Mouse (Mus musculus) heart, postnatal 0 days (tissue): Measurements from ENCODE around the gene Eif3d. TPM values are rescaled to one million over a fixed set of nuclear protein-coding genes. Genes with fewer than 3 reads are reported as not detected.
A peak's percentile ranks its signal among the peaks of the same experiment; 100 is the strongest.

Source experiments
- ATAC-seq: fragments of 200-750 bp; cut with Nextera tagmentation; 2 replicates; pipeline ENCODE4 v1.8.0; 2017; ENCODE audit warnings: low read depth, moderate number of reproducible peaks, moderate library complexity; ENCODE audit not compliant: insufficient read depth
- DNase-seq: peaks from one replicate; pipeline ENCODE4 v3.0.0-alpha.2; 2016; ENCODE audit warnings: low spot score
- H3K27ac ChIP-seq: fragments of 300-500 bp; sonication (generic); 2 replicates; pipeline ENCODE4 v1.5.1; 2014; ENCODE audit warnings: low read depth, mild to moderate bottlenecking
- H3K27me3 ChIP-seq: fragments of 300-500 bp; sonication (generic); 2 replicates; pipeline ENCODE4 v1.6.1; 2014; ENCODE audit warnings: low read length, mixed read lengths; ENCODE audit not compliant: control insufficient read depth, insufficient read depth
- H3K36me3 ChIP-seq: fragments of 300-500 bp; sonication (generic); replicated peaks from 2 replicates; pipeline ENCODE4 v1.6.1; 2014; ENCODE audit warnings: low read length, mixed read lengths; ENCODE audit not compliant: control insufficient read depth, insufficient read depth
- H3K4me1 ChIP-seq: fragments of 300-500 bp; sonication (generic); 2 replicates; pipeline ENCODE4 v1.6.1; 2014; ENCODE audit warnings: antibody characterized with exemption; ENCODE audit not compliant: control insufficient read depth, insufficient read depth
- H3K4me2 ChIP-seq: fragments of 300-500 bp; sonication (generic); 2 replicates; pipeline ENCODE4 v1.6.1; 2014; ENCODE audit warnings: low read depth, mild to moderate bottlenecking, low read length, moderate library complexity
- H3K4me3 ChIP-seq: fragments of 300-500 bp; sonication (generic); 2 replicates; pipeline ENCODE4 v1.5.1; 2014; ENCODE audit warnings: low read depth, low read length
- H3K9ac ChIP-seq: fragments of 300-500 bp; sonication (generic); replicated peaks from 2 replicates; pipeline ENCODE4 v1.6.1; 2014; ENCODE audit warnings: low read depth, low read length, mixed read lengths
- H3K9me3 ChIP-seq: fragments of 300-500 bp; sonication (generic); replicated peaks from 2 replicates; pipeline ENCODE4 v1.6.1; 2016; ENCODE audit warnings: low read length; ENCODE audit not compliant: control insufficient read depth
- CTCF ChIP-seq: IDR thresholded peaks from 2 replicates; pipeline ENCODE4 v1.5.1; 2016; ENCODE audit warnings: antibody characterized with exemption, control low read depth, low read depth
- EP300 ChIP-seq: IDR thresholded peaks from 2 replicates; pipeline ENCODE4 v1.6.1; 2016; ENCODE audit warnings: antibody characterized with exemption, low read depth
- WGBS: fragments of 180-500 bp; shearing (Covaris S2); extraction: QIAGEN DNeasy Blood & Tissue Kit; methylation state at CpG from one replicate; pipeline ENCODE4 v1.1.7; 2014; 5-methylcytosine and 5-hydroxymethylcytosine counted together
- polyA plus RNA-seq: library from polyadenylated mRNA; unstranded; fragments of >200 nt; fragmentation: Nextera tagmentation; extraction: Ambion mirVana; gene quantifications from 2 replicates; pipeline ENCODE4 v1.2.1, GENCODE M21; 2015
- total RNA-seq: library from RNA; depleted of rRNA; stranded (reverse); fragments of >200 nt; gene quantifications from 2 replicates; pipeline ENCODE4 v1.2.3, GENCODE M21; 2014; ENCODE audit warnings: low replicate concordance

Eif3d gene
- total and polyA plus RNA-seq, 2 experiments from 2014 or later: 90.6 to 110 TPM

DNA sequence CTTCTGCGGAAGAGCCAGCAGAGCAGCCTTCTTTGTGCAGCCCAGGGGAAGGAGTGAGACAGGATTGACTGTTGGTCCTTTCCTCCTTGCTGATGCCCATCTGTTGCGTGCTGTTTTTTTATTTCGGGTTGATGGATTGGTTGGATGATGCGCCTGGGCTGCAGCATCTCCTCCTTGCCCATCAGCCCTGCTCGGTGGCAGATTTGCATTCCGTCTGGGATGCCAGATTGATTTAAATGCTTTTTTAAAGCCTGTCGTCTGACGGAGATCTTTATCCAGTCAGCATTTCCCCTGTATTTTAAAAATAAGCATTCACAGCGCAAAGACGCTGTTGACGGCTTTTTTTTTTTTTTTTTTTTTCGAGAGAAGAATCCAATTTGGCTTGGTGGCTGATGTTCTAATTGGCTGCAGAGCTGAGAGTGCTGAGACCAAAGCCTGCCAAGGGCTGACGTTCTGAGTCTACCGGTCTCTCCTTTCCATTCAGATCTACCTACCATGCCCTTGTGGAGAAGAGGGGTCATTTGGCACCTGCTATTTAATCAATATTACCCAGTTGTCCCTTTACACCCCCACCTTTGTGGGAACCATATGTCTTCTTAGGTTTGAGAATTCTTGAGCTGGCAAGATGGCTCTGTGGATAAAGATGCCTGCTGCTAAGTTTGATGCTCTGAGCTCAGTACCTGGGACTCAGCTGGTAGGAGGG lies 34.8 kb downstream of the Eif3d start:
- no peaks in the 10 kb centered on the region for H3K36me3 ChIP-seq
- H3K9me3 ChIP-seq: no peaks in the 10 kb centered on the region
- ATAC-seq: no peak
- 75% methylated on average over 14 of the region's 14 CpGs for WGBS
- no peak overlapping the region for H3K9ac ChIP-seq
- H3K27ac ChIP-seq: no peak overlapping the region
- no peak overlapping the region for H3K4me2 ChIP-seq
- H3K27me3 ChIP-seq: peaks cover 5% of the 10 kb centered on the region; the same call in 1 of the 2 replicates
- no peak for DNase-seq
- no peak for TF ChIP-seq EP300
- TF ChIP-seq CTCF: no peak
- H3K4me1 ChIP-seq: peaks cover 7% of the 10 kb centered on the region; the same call in 1 of the 2 replicates
- no peak overlapping the region for H3K4me3 ChIP-seq

DNA sequence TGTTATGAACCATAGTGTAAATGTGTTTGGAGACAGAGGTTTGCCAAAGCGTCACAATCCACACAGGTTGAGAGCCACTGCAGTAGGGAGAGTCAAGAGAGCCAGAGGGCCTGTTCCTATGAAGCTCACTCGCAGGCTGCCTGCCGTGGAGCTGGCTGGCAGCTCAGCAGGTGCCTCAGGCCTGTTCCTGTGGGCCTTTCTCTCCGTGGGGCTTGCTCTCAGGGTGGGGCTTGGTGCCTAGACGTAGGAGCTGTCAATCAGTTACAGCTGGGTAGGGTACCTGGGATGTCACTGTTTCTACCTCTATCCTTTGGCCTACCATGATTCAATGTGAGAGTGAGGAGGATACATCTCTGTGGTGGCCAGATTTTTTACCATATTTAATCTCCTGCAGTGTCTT lies 35.6 kb downstream of the Eif3d start:
- H3K27me3 ChIP-seq: peaks cover 5% of the 10 kb centered on the region; the same call in 1 of the 2 replicates
- WGBS: 60% methylated on average over 5 of the region's 5 CpGs
- no peak for TF ChIP-seq CTCF
- TF ChIP-seq EP300: no peak

DNA sequence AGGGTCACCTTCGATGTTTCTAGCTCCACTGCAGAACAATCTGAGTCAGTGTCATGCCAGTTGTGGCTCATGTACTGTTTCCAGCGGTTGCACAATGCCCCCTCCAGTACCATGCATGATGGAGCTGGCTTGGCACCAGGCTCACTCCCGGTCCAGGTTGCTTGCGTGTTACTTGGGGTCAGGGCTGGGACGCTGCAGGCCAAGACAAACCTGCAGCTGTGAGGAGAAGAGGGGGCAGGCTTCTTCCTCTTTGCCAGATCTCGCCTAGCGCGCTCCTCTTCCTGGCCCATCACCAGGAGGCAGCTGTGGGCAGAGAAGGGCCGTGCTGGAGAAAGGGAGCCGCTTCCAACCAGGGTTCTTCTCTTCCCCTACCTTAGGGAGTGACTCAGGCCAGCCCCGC lies 36.3 kb downstream of the Eif3d start:
- Histone ChIP-seq H3K9ac (no peak overlapping the region), H3K9me3 (no peaks in the 10 kb centered on the region), H3K4me2 (no peak overlapping the region), H3K36me3 (no peaks in the 10 kb centered on the region), H3K4me3 (no peak overlapping the region), H3K4me1 (peaks cover 14% of the 10 kb centered on the region), H3K27ac (no peak overlapping the region), H3K27me3 (peaks cover 5% of the 10 kb centered on the region; the same call in 1 of the 2 replicates)
- WGBS: 66% methylated on average over 11 of the region's 11 CpGs
- ATAC-seq (no peak), DNase-seq (no peak)
- TF ChIP-seq EP300 (no peak), CTCF (no peak)

More for the DNA sequence above, 35.6 kb downstream of the Eif3d start:
- H3K27ac ChIP-seq: no peak overlapping the region
- DNase-seq (no peak), ATAC-seq (no peak)
- H3K9me3 ChIP-seq: no peaks in the 10 kb centered on the region
- no peaks in the 10 kb centered on the region for H3K36me3 ChIP-seq
- peaks cover 8% of the 10 kb centered on the region for H3K4me1 ChIP-seq
- H3K9ac ChIP-seq: no peak overlapping the region
- H3K4me3 ChIP-seq: no peak overlapping the region
- no peak overlapping the region for H3K4me2 ChIP-seq

DNA sequence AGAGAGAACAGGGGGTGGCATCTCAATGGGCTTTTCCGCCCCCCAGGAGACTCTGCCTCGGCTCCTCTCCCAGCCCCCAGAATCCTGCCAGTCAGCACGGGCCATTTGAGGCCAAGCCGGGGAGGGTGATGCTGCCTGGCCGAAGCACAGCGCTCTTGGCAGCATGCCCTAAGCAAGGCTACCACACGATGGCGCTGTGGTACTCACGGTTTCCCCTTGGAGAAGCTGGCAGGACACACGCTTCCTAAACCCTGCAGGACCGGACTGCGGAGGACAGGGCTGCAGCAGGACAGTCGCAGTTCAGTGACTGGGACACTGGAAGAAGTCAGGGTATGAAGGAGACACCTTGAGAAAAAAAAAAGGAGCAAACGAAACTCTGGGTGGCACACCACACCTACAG lies 36.8 kb downstream of the Eif3d start:
- no peak overlapping the region for H3K4me3 ChIP-seq
- no peak overlapping the region for H3K9ac ChIP-seq
- TF ChIP-seq CTCF (peak; percentile 98), EP300 (no peak)
- H3K9me3 ChIP-seq: no peaks in the 10 kb centered on the region
- DNase-seq: peak; percentile 89
- peaks cover 14% of the 10 kb centered on the region for H3K4me1 ChIP-seq
- ATAC-seq: peak; percentile 48
- no peaks in the 10 kb centered on the region for H3K36me3 ChIP-seq
- WGBS: 0% methylated on average over 14 of the region's 14 CpGs
- no peak overlapping the region for H3K27ac ChIP-seq
- peak overlapping the region; percentile 35; the same call in 1 of the 2 replicates for H3K4me2 ChIP-seq
- peaks cover 5% of the 10 kb centered on the region; the same call in 1 of the 2 replicates for H3K27me3 ChIP-seq

DNA sequence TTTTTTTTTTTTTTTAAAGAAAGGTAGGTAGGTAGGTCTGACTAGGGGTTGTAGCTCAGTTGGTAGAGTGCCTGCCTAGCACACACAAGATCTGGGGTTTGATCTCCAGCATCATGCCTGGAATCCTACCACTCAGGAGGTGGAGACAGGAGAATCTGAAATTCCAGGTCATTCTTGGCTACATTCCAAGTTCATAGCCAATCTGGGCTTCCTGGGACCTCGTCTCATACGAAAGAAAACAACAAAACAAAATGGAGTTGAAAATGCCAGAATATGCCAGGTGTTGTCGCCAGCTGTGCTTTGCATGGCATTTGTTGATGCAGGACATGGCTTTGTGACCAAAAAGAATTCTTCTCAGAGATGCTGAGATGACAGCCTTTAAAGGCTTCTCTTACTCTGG lies 37.4 kb downstream of the Eif3d start:
- DNase-seq (no peak), ATAC-seq (no peak)
- WGBS: 47% methylated on average over 3 of the region's 3 CpGs
- Histone ChIP-seq H3K9ac (no peak overlapping the region), H3K36me3 (no peaks in the 10 kb centered on the region), H3K27me3 (peaks cover 5% of the 10 kb centered on the region; the same call in 1 of the 2 replicates), H3K4me3 (no peak overlapping the region), H3K27ac (no peak overlapping the region), H3K4me1 (peaks cover 15% of the 10 kb centered on the region), H3K9me3 (no peaks in the 10 kb centered on the region), H3K4me2 (no peak overlapping the region)
- TF ChIP-seq CTCF: no peak
- TF ChIP-seq EP300: no peak

DNA sequence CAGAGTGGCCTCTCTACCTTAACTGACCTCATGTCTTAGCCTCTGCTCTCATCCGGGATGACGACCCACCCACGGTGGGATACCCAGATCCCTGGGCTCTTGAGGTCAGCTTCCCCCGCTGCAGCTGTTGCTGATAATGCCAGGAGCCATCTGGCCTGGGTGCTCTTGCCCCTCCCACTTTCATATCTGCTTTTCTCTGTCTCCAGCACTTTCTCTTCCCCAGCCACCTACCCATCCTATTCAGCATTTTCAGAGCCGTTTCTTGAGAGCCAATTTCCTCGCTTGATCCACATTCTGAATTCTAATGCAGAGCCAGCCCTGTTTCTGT lies 39.0 kb downstream of the Eif3d start:
- no peak overlapping the region for H3K4me2 ChIP-seq
- no peak for DNase-seq
- H3K9me3 ChIP-seq: no peaks in the 10 kb centered on the region
- no peak overlapping the region for H3K9ac ChIP-seq
- H3K27me3 ChIP-seq: peaks cover 5% of the 10 kb centered on the region; the same call in 1 of the 2 replicates
- H3K4me3 ChIP-seq: no peak overlapping the region
- peaks cover 23% of the 10 kb centered on the region for H3K4me1 ChIP-seq
- 40% methylated on average over 6 of the region's 6 CpGs for WGBS
- ATAC-seq: no peak
- no peak overlapping the region for H3K27ac ChIP-seq
- TF ChIP-seq CTCF: no peak
- no peak for TF ChIP-seq EP300
- peaks cover 10% of the 10 kb centered on the region for H3K36me3 ChIP-seq
